Comparison of ENCODE assay signal across 8 mouse cellular contexts in the genomic region with DNA sequence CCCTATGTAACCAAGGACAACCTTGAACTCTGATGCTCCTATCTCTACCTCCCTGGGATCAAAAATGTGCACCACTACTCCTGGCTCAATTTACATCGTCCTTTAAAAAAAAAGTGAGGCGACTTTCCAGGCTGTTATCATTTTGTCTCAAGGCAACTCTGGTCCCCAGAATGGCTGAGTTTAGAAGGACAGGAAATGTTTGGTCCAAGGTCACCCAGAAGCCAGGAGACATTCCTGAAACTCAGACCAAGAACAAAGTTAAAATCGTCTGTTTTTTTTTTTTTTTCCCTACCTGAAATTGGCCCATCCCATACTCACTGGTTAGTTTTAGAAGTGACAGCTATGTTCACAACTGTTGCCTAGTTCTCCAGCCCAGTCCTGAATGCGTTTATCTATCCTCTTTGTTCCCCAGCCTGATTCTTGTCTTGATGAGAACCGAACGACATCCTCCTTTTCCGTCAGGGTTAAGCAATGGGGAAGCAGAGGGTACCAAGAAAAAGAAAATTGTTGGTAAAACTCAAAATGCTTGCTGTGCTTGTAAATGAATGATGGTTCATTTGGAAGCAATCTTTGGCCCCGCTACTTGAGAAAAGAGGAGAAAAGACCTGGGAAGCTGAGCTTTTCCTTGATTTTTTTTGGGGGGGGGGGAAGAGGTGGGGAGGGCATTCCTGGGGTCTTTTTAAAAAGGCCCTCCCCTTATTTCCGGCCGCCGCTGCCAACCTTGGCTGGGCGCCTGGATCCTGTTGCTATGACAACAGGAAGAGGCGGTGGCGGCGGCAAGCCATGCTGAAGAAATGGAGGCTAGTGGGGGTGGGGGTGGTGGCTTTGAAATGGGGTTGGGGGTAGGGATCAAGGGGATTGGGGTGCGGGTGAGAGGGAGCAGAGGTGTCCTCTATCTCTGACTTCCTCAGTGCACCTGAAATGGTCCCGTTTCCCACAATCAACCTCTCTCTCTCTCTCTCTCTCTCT. TPM values are rescaled to one million over a fixed set of nuclear protein-coding genes. Genes with fewer than 3 reads are reported as not detected.
DNase-seq lines count a peak whose midpoint lies in the region; ATAC-seq and TF ChIP-seq lines count a peak whose summit lies in the region.

No protein-coding gene starts in this region.

- DNase-seq in MEL (ENCODE audit: low read depth, low spot score): peak; percentile 78
- peak; percentile 90 for DNase-seq in brain, embryonic 14.5 days (ENCODE audit: low read depth)
- peak; percentile 82 for DNase-seq in hindbrain, embryonic 14.5 days (ENCODE audit: low spot score)
- peak; percentile 86 to 87 for DNase-seq in layer of hippocampus, postnatal 36 days
- no peak for DNase-seq in spleen, postnatal 36 days (ENCODE audit: low spot score in 2 of 2)

- H3K4me3 ChIP-seq in MEL (ENCODE audit: control insufficient read depth in 1 of 2, insufficient read depth in 1 of 2, low read depth in 2 of 2, low read length in 2 of 2): peak overlapping the region; percentile 31 to 33
- peak overlapping the region; percentile 52 for H3K4me3 ChIP-seq in forebrain, embryonic 13.5 days
- peak overlapping the region; percentile 42 for H3K4me3 ChIP-seq in hindbrain, embryonic 14.5 days (replicated peaks; ENCODE audit: low read length)
- peak overlapping the region; percentile 46 for H3K4me3 ChIP-seq in midbrain, embryonic 12.5 days
- H3K4me3 ChIP-seq in testis, adult 2 months (ENCODE audit: control insufficient read depth, low read depth, low read length): peak overlapping the region; percentile 63

- no peaks in the 10 kb centered on the region for H3K9me3 ChIP-seq in MEL (replicated peaks; ENCODE audit: insufficient read depth, low read length)
- no peaks in the 10 kb centered on the region for H3K9me3 ChIP-seq in forebrain, embryonic 13.5 days (replicated peaks)
- H3K9me3 ChIP-seq in hindbrain, embryonic 14.5 days (ENCODE audit: control insufficient read depth, low read length): no peaks in the 10 kb centered on the region
- H3K9me3 ChIP-seq in midbrain, embryonic 12.5 days: no peaks in the 10 kb centered on the region

- WGBS in forebrain, embryonic 13.5 days: 3% methylated on average over 16 of the region's 17 CpGs
- 4% methylated on average over 16 of the region's 17 CpGs for WGBS in hindbrain, embryonic 14.5 days
- 3% methylated on average over 14 of the region's 17 CpGs for WGBS in midbrain, embryonic 12.5 days

- H3K9ac ChIP-seq in MEL (ENCODE audit: control insufficient read depth, low read depth, low read length, poor library complexity, severe bottlenecking): peak overlapping the region; percentile 37
- H3K9ac ChIP-seq in forebrain, embryonic 13.5 days: peak overlapping the region; percentile 77
- peak overlapping the region; percentile 55 for H3K9ac ChIP-seq in hindbrain, embryonic 14.5 days
- H3K9ac ChIP-seq in midbrain, embryonic 12.5 days (replicated peaks): peak overlapping the region; percentile 47

- ATAC-seq in forebrain, embryonic 13.5 days: peak; percentile 65
- peak; percentile 68 for ATAC-seq in hindbrain, embryonic 14.5 days (ENCODE audit: low FRiP score)
- ATAC-seq in midbrain, embryonic 12.5 days (ENCODE audit: low FRiP score, low read depth): peak; percentile 74

- peaks cover 0 to 21% of the 10 kb centered on the region in 2 experiments; a peak in 3 of 4 replicates for H3K4me1 ChIP-seq in MEL (ENCODE audit: control insufficient read depth in 1 of 2, insufficient read depth in 2 of 2, low read length in 2 of 2)
- H3K4me1 ChIP-seq in forebrain, embryonic 13.5 days: peaks cover 50% of the 10 kb centered on the region
- H3K4me1 ChIP-seq in hindbrain, embryonic 14.5 days (replicated peaks; ENCODE audit: control insufficient read depth, insufficient read depth, low read length): peaks cover 31% of the 10 kb centered on the region
- H3K4me1 ChIP-seq in midbrain, embryonic 12.5 days: peaks cover 34% of the 10 kb centered on the region
- H3K4me1 ChIP-seq in testis, adult 2 months (ENCODE audit: control insufficient read depth, insufficient read depth, low read length): peaks cover 19% of the 10 kb centered on the region

- H3K4me2 ChIP-seq in forebrain, embryonic 13.5 days: peak overlapping the region; percentile 86
- H3K4me2 ChIP-seq in hindbrain, embryonic 14.5 days (replicated peaks): peak overlapping the region; percentile 68
- peak overlapping the region; percentile 70 for H3K4me2 ChIP-seq in midbrain, embryonic 12.5 days (replicated peaks)

- H3K79me2 ChIP-seq in MEL (ENCODE audit: control insufficient read depth, insufficient read depth, low read length, poor library complexity): peaks cover 16% of the 10 kb centered on the region

- no peaks in the 10 kb centered on the region for H3K27me3 ChIP-seq in MEL (ENCODE audit: control insufficient read depth in 1 of 2, insufficient read depth in 2 of 2, low read length in 2 of 2)
- H3K27me3 ChIP-seq in forebrain, embryonic 13.5 days: no peaks in the 10 kb centered on the region
- no peaks in the 10 kb centered on the region for H3K27me3 ChIP-seq in hindbrain, embryonic 14.5 days (ENCODE audit: control insufficient read depth, insufficient read depth, low read length)
- H3K27me3 ChIP-seq in midbrain, embryonic 12.5 days: peaks cover 3% of the 10 kb centered on the region; the same call in 1 of the 2 replicates
- no peaks in the 10 kb centered on the region for H3K27me3 ChIP-seq in testis, adult 2 months (ENCODE audit: control insufficient read depth, insufficient read depth, low read length)

- TF ChIP-seq RAD21 in MEL (IDR thresholded peaks at IDR 0.05; ENCODE audit: low read depth, low read length): no peak

- TF ChIP-seq EP300 in MEL (IDR thresholded peaks at IDR 0.05; ENCODE audit: low read depth in 1 of 2, low read length in 2 of 2): peak in 1 of 2 experiments; percentile 14; a peak in 2 of 4 replicates

- TF ChIP-seq POLR2A in MEL (IDR thresholded peaks at IDR 0.05; ENCODE audit: control insufficient read depth in 1 of 2, insufficient read depth in 1 of 2, low read depth in 1 of 2, low read length in 2 of 2, poor library complexity in 1 of 2): no peak
- TF ChIP-seq POLR2A in brain, embryonic 14.5 days (IDR thresholded peaks at IDR 0.05; ENCODE audit: borderline replicate concordance, extremely low read depth, insufficient read depth, insufficient read length, poor library complexity, severe bottlenecking): no peak
- TF ChIP-seq POLR2A in testis, adult 2 months (IDR thresholded peaks at IDR 0.05; ENCODE audit: control insufficient read depth, low read depth, low read length): no peak

- no peak for TF ChIP-seq CTCF in MEL (IDR thresholded peaks at IDR 0.05 in 2 of 3, conservative IDR thresholded peaks at IDR 0.05 in 1 of 3; ENCODE audit: control insufficient read depth in 1 of 3, insufficient read depth in 1 of 3, low read depth in 2 of 3, low read length in 3 of 3, poor library complexity in 1 of 3, severe bottlenecking in 1 of 3)
- no peak for TF ChIP-seq CTCF in brain, embryonic 14.5 days (IDR thresholded peaks at IDR 0.05; ENCODE audit: borderline replicate concordance, extremely low read depth, insufficient read depth, insufficient read length)
- no peak for TF ChIP-seq CTCF in testis, adult 2 months (IDR thresholded peaks at IDR 0.05; ENCODE audit: control insufficient read depth, insufficient read depth, insufficient replicate concordance, low read depth, low read length)

- H3K36me3 ChIP-seq in MEL (ENCODE audit: control insufficient read depth in 1 of 2, insufficient read depth in 2 of 2, low read length in 2 of 2): peaks cover 4 to 23% of the 10 kb centered on the region in 2 experiments
- H3K36me3 ChIP-seq in forebrain, embryonic 13.5 days (ENCODE audit: poor library complexity, severe bottlenecking): peaks cover 9% of the 10 kb centered on the region
- H3K36me3 ChIP-seq in hindbrain, embryonic 14.5 days (replicated peaks; ENCODE audit: control insufficient read depth, insufficient read depth): peaks cover 8% of the 10 kb centered on the region
- peaks cover 9% of the 10 kb centered on the region for H3K36me3 ChIP-seq in midbrain, embryonic 12.5 days
- no peaks in the 10 kb centered on the region; the same call in 1 of the 2 replicates for H3K36me3 ChIP-seq in testis, adult 2 months (ENCODE audit: control insufficient read depth, insufficient read depth, low read length)

- H3K27ac ChIP-seq in MEL (ENCODE audit: control insufficient read depth, low read depth, low read length): peak overlapping the region; percentile 84
- H3K27ac ChIP-seq in forebrain, embryonic 13.5 days: peak overlapping the region; percentile 44; the same call in 1 of the 2 replicates
- H3K27ac ChIP-seq in hindbrain, embryonic 14.5 days: 0 out of 2 replicates have a peak overlapping the region, but pooled peaks have one; percentile 44
- peak overlapping the region; percentile 66 for H3K27ac ChIP-seq in midbrain, embryonic 12.5 days (replicated peaks)
- H3K27ac ChIP-seq in testis, adult 2 months (ENCODE audit: control insufficient read depth, insufficient read depth, low read depth, low read length): peak overlapping the region; percentile 18; the same call in 1 of the 2 replicates

RNA-seq across cellular contexts. Expression of gene Cacng8, which starts 0.8 kb away (rescaled TPM):
- total RNA-seq in MEL (2012; rRNA removed): 4.6 and 5.6 TPM in 2 replicates
- polyA plus RNA-seq in MEL (2012; ENCODE audit: insufficient read depth in 1 of 2, insufficient read length in 2 of 2, low read depth in 1 of 2, low replicate concordance in 2 of 2, missing spikeins in 1 of 2): 1 to 10 TPM in 1 of 2 experiments, not detected in 1; 9.2 TPM
- polyA plus RNA-seq in brain, embryonic 14.5 days (2012; rRNA removed): 22.4 and 26.3 TPM in 2 replicates
- 10.0 and 12.6 TPM in 2 replicates for polyA plus RNA-seq in forebrain, embryonic 13.5 days (2015; fragmentation: Nextera tagmentation; extraction: Ambion mirVana)
- polyA plus RNA-seq in hindbrain, embryonic 14.5 days (2014; fragmentation: Nextera tagmentation; extraction: Ambion mirVana): 9.6 and 11.5 TPM in 2 replicates
- 100 to 1,000 TPM; 406 to 411 TPM for total RNA-seq in layer of hippocampus, postnatal 36 days (2021)
- 7.4 and 7.9 TPM in 2 replicates for polyA plus RNA-seq in midbrain, embryonic 12.5 days (2016; fragmentation: Nextera tagmentation; extraction: Ambion mirVana)
- polyA plus RNA-seq in testis, adult 2 months (2012; rRNA removed): 10.9 and 13.1 TPM in 2 replicates

RNA-seq across cellular contexts. Expression of gene Cacng6, which starts 34.3 kb away (rescaled TPM):
- total RNA-seq in MEL (2012; rRNA removed): not detected in 2 replicates
- polyA plus RNA-seq in MEL (2012; ENCODE audit: insufficient read depth in 1 of 2, insufficient read length in 2 of 2, low read depth in 1 of 2, low replicate concordance in 2 of 2, missing spikeins in 1 of 2): under 1 TPM in 1 of 2 experiments, not detected in 1; 0.08 TPM
- 0.16 and 0.18 TPM in 2 replicates for polyA plus RNA-seq in brain, embryonic 14.5 days (2012; rRNA removed)
- not detected in 2 replicates for polyA plus RNA-seq in forebrain, embryonic 13.5 days (2015; fragmentation: Nextera tagmentation; extraction: Ambion mirVana)
- not detected in 2 replicates for polyA plus RNA-seq in hindbrain, embryonic 14.5 days (2014; fragmentation: Nextera tagmentation; extraction: Ambion mirVana)
- total RNA-seq in layer of hippocampus, postnatal 36 days (2021): 1 to 10 TPM; 1.5 to 1.6 TPM
- polyA plus RNA-seq in midbrain, embryonic 12.5 days (2016; fragmentation: Nextera tagmentation; extraction: Ambion mirVana): 0.20 TPM in 1 of 2 replicates, not detected in the other
- 0.05 and 0.11 TPM in 2 replicates for polyA plus RNA-seq in testis, adult 2 months (2012; rRNA removed)

RNA-seq across cellular contexts. Expression of gene Cacng7, which starts 57.0 kb away (rescaled TPM):
- total RNA-seq in MEL (2012; rRNA removed): 0.04 TPM in 1 of 2 replicates, not detected in the other
- polyA plus RNA-seq in MEL (2012; ENCODE audit: insufficient read depth in 1 of 2, insufficient read length in 2 of 2, low read depth in 1 of 2, low replicate concordance in 2 of 2, missing spikeins in 1 of 2): under 1 TPM in 1 of 2 experiments, not detected in 1; 0.11 TPM
- 145 and 171 TPM in 2 replicates for polyA plus RNA-seq in brain, embryonic 14.5 days (2012; rRNA removed)
- polyA plus RNA-seq in forebrain, embryonic 13.5 days (2015; fragmentation: Nextera tagmentation; extraction: Ambion mirVana): 4.6 TPM in 2 replicates
- polyA plus RNA-seq in hindbrain, embryonic 14.5 days (2014; fragmentation: Nextera tagmentation; extraction: Ambion mirVana): 3.4 and 4.2 TPM in 2 replicates
- 100 to 1,000 TPM; 130 to 131 TPM for total RNA-seq in layer of hippocampus, postnatal 36 days (2021)
- 3.5 and 4.2 TPM in 2 replicates for polyA plus RNA-seq in midbrain, embryonic 12.5 days (2016; fragmentation: Nextera tagmentation; extraction: Ambion mirVana)
- 1.9 and 2.1 TPM in 2 replicates for polyA plus RNA-seq in testis, adult 2 months (2012; rRNA removed)

Comparison
In these comparisons a context has a peak if more than half of its experiments do, and no peak if none do; other contexts are left out.
1. DNase-seq: peak in MEL (single experiment), brain, embryonic 14.5 days (single experiment), hindbrain, embryonic 14.5 days (single experiment) and layer of hippocampus, postnatal 36 days (2 of 2); none in spleen, postnatal 36 days (0 of 2).
2. H3K27ac ChIP-seq: peak in every context shown above with its lines; median percentile 84 in MEL; 66 in midbrain, embryonic 12.5 days; 44 in forebrain, embryonic 13.5 days; 44 in hindbrain, embryonic 14.5 days; 18 in testis, adult 2 months.
3. RNA of gene Cacng7, which starts 57.0 kb away (polyA plus RNA-seq): 145 to 171 TPM in brain, embryonic 14.5 days; 4.6 TPM in forebrain, embryonic 13.5 days, 3.5 to 4.2 TPM in midbrain, embryonic 12.5 days, 3.4 to 4.2 TPM in hindbrain, embryonic 14.5 days, 1.9 to 2.1 TPM in testis, adult 2 months and 0.11 TPM in MEL; every median in the first group is over 10 times any median in the second.
4. Peak in every context shown above with its lines, with median percentiles within 50 percentile points of each other: H3K4me3 ChIP-seq, H3K9ac ChIP-seq, ATAC-seq and H3K4me2 ChIP-seq.